Mouse (Mus musculus) heart, adult 2 months (tissue): ENCODE data around the gene Tekt2.

Experiments
- CTCF ChIP-seq: fragments of 200-600 bp; IDR thresholded peaks from 2 replicates; pipeline ENCODE4 v1.8.1; 2022; ENCODE audit warnings: antibody characterized with exemption, mild to moderate bottlenecking, moderate library complexity
- EP300 ChIP-seq: fragments of 200-500 bp; IDR thresholded peaks from 2 replicates; pipeline ENCODE4 v1.6.1; 2011; ENCODE audit warnings: low read depth, low read length, control low read depth; ENCODE audit not compliant: insufficient read depth
- POLR2A ChIP-seq: fragments of 200-500 bp; IDR thresholded peaks from 2 replicates; pipeline ENCODE4 v1.6.1; 2011; ENCODE audit warnings: mild to moderate bottlenecking, low read depth, low read length, control low read depth; ENCODE audit not compliant: insufficient read depth

- no peak for TF ChIP-seq POLR2A
- no peak for TF ChIP-seq CTCF
- TF ChIP-seq EP300, result no peak
Observed at GRCm38 (mm10) chr4:126314393-126314792, 11.1 kb downstream of the Tekt2 start.
